Mouse (Mus musculus): ENCODE results near the gene Tagap. TPM values are rescaled to one million over a fixed set of nuclear protein-coding genes. Genes with fewer than 3 reads are reported as not detected.

Gene Tagap
- 0.50 and 0.92 TPM in 2 replicates for polyA plus RNA-seq (2014; fragmentation: Nextera tagmentation; extraction: Ambion mirVana)

- no peak for DNase-seq (ENCODE audit: low spot score)
- no peak within 1 kb of the TSS for H3K27ac ChIP-seq
These were observed at the start of gene Tagap for GRCm38 (mm10) chr17:7925413-7926160. Tagap (plus strand) TSS chr17:7926000.

GRCm38 (mm10) chr17:7876541-7876940, 49.3 kb upstream of the Tagap start:
- Histone ChIP-seq H3K9ac (no peak overlapping the region), H3K9me3 (ENCODE audit: control insufficient read depth, low read length) (no peaks in the 10 kb centered on the region), H3K27ac (no peak overlapping the region), H3K4me3 (replicated peaks; ENCODE audit: low read length) (no peak overlapping the region), H3K4me2 (replicated peaks) (no peak overlapping the region), H3K36me3 (replicated peaks; ENCODE audit: control insufficient read depth, insufficient read depth) (no peaks in the 10 kb centered on the region), H3K4me1 (replicated peaks; ENCODE audit: control insufficient read depth, insufficient read depth, low read length) (no peaks in the 10 kb centered on the region), H3K27me3 (ENCODE audit: control insufficient read depth, insufficient read depth, low read length) (no peaks in the 10 kb centered on the region)
- WGBS: 90% methylated on average over 13 of the region's 13 CpGs
- ATAC-seq (ENCODE audit: low FRiP score): no peak
- no peak for DNase-seq (ENCODE audit: low spot score)

More at GRCm38 (mm10) chr17:7925413-7926160, at the start of gene Tagap:
- Histone ChIP-seq H3K4me2 (replicated peaks) (no peak within 1 kb of the TSS), H3K4me3 (replicated peaks; ENCODE audit: low read length) (no peak within 1 kb of the TSS), H3K9ac (no peak within 1 kb of the TSS), H3K4me1 (replicated peaks; ENCODE audit: control insufficient read depth, insufficient read depth, low read length) (no peaks in the 10 kb centered on the region), H3K36me3 (replicated peaks; ENCODE audit: control insufficient read depth, insufficient read depth) (no peaks in the 10 kb centered on the region), H3K9me3 (ENCODE audit: control insufficient read depth, low read length) (no peaks in the 10 kb centered on the region), H3K27me3 (ENCODE audit: control insufficient read depth, insufficient read depth, low read length) (no peaks in the 10 kb centered on the region)
- ATAC-seq (ENCODE audit: low FRiP score): no peak
- 71% methylated on average over 13 of the region's 13 CpGs for WGBS

GRCm38 (mm10) chr17:7877191-7877764, 48.5 kb upstream of the Tagap start:
- Histone ChIP-seq H3K4me3 (replicated peaks; ENCODE audit: low read length) (no peak overlapping the region), H3K4me1 (replicated peaks; ENCODE audit: control insufficient read depth, insufficient read depth, low read length) (no peaks in the 10 kb centered on the region), H3K4me2 (replicated peaks) (no peak overlapping the region), H3K27ac (no peak overlapping the region), H3K36me3 (replicated peaks; ENCODE audit: control insufficient read depth, insufficient read depth) (no peaks in the 10 kb centered on the region), H3K9me3 (ENCODE audit: control insufficient read depth, low read length) (no peaks in the 10 kb centered on the region), H3K9ac (no peak overlapping the region), H3K27me3 (ENCODE audit: control insufficient read depth, insufficient read depth, low read length) (no peaks in the 10 kb centered on the region)
- DNase-seq (ENCODE audit: low spot score): no peak
- 74% methylated on average over 7 of the region's 7 CpGs for WGBS
- no peak for ATAC-seq (ENCODE audit: low FRiP score)

- no peak overlapping the region for H3K9ac ChIP-seq
- WGBS: 67% methylated on average over 2 of the region's 2 CpGs
- no peak overlapping the region for H3K27ac ChIP-seq
These were observed 47.9 kb upstream of the Tagap start for GRCm38 (mm10) chr17:7877878-7878277.

GRCm38 (mm10) chr17:7879529-7879928, 46.3 kb upstream of the Tagap start:
- no peaks in the 10 kb centered on the region for H3K36me3 ChIP-seq (replicated peaks; ENCODE audit: control insufficient read depth, insufficient read depth)
- H3K27me3 ChIP-seq (ENCODE audit: control insufficient read depth, insufficient read depth, low read length): no peaks in the 10 kb centered on the region
- no peak overlapping the region for H3K4me2 ChIP-seq (replicated peaks)
- H3K9ac ChIP-seq: no peak overlapping the region
- no peak for ATAC-seq (ENCODE audit: low FRiP score)
- H3K9me3 ChIP-seq (ENCODE audit: control insufficient read depth, low read length): no peaks in the 10 kb centered on the region
- H3K27ac ChIP-seq: no peak overlapping the region
- no peak for DNase-seq (ENCODE audit: low spot score)
- no peak overlapping the region for H3K4me3 ChIP-seq (replicated peaks; ENCODE audit: low read length)
- WGBS: 90% methylated on average over 4 of the region's 4 CpGs
- no peaks in the 10 kb centered on the region for H3K4me1 ChIP-seq (replicated peaks; ENCODE audit: control insufficient read depth, insufficient read depth, low read length)

More at GRCm38 (mm10) chr17:7877878-7878277, 47.9 kb upstream of the Tagap start:
- DNase-seq (ENCODE audit: low spot score) (no peak), ATAC-seq (ENCODE audit: low FRiP score) (no peak)
- Histone ChIP-seq H3K4me1 (replicated peaks; ENCODE audit: control insufficient read depth, insufficient read depth, low read length) (no peaks in the 10 kb centered on the region), H3K4me3 (replicated peaks; ENCODE audit: low read length) (no peak overlapping the region), H3K36me3 (replicated peaks; ENCODE audit: control insufficient read depth, insufficient read depth) (no peaks in the 10 kb centered on the region), H3K4me2 (replicated peaks) (no peak overlapping the region), H3K27me3 (ENCODE audit: control insufficient read depth, insufficient read depth, low read length) (no peaks in the 10 kb centered on the region), H3K9me3 (ENCODE audit: control insufficient read depth, low read length) (no peaks in the 10 kb centered on the region)

GRCm38 (mm10) chr17:7883126-7883525, 42.7 kb upstream of the Tagap start:
- H3K4me2 ChIP-seq (replicated peaks): no peak overlapping the region
- no peaks in the 10 kb centered on the region for H3K4me1 ChIP-seq (replicated peaks; ENCODE audit: control insufficient read depth, insufficient read depth, low read length)
- no peaks in the 10 kb centered on the region for H3K9me3 ChIP-seq (ENCODE audit: control insufficient read depth, low read length)
- H3K9ac ChIP-seq: no peak overlapping the region
- DNase-seq (ENCODE audit: low spot score) (no peak), ATAC-seq (ENCODE audit: low FRiP score) (no peak)
- H3K27ac ChIP-seq: no peak overlapping the region
- no peaks in the 10 kb centered on the region for H3K27me3 ChIP-seq (ENCODE audit: control insufficient read depth, insufficient read depth, low read length)
- no peaks in the 10 kb centered on the region for H3K36me3 ChIP-seq (replicated peaks; ENCODE audit: control insufficient read depth, insufficient read depth)
- H3K4me3 ChIP-seq (replicated peaks; ENCODE audit: low read length): no peak overlapping the region
- 84% methylated on average over 11 of the region's 11 CpGs for WGBS

GRCm38 (mm10) chr17:7884606-7885005, 41.2 kb upstream of the Tagap start:
- Histone ChIP-seq H3K9ac (no peak overlapping the region), H3K4me3 (replicated peaks; ENCODE audit: low read length) (no peak overlapping the region), H3K27ac (no peak overlapping the region), H3K36me3 (replicated peaks; ENCODE audit: control insufficient read depth, insufficient read depth) (no peaks in the 10 kb centered on the region), H3K4me1 (replicated peaks; ENCODE audit: control insufficient read depth, insufficient read depth, low read length) (no peaks in the 10 kb centered on the region), H3K27me3 (ENCODE audit: control insufficient read depth, insufficient read depth, low read length) (no peaks in the 10 kb centered on the region), H3K9me3 (ENCODE audit: control insufficient read depth, low read length) (no peaks in the 10 kb centered on the region), H3K4me2 (replicated peaks) (no peak overlapping the region)
- no peak for ATAC-seq (ENCODE audit: low FRiP score)
- 87% methylated on average over 10 of the region's 10 CpGs for WGBS
- no peak for DNase-seq (ENCODE audit: low spot score)

- no peak overlapping the region for H3K4me2 ChIP-seq (replicated peaks)
- H3K27ac ChIP-seq: no peak overlapping the region
- H3K36me3 ChIP-seq (replicated peaks; ENCODE audit: control insufficient read depth, insufficient read depth): no peaks in the 10 kb centered on the region
- no peaks in the 10 kb centered on the region for H3K9me3 ChIP-seq (ENCODE audit: control insufficient read depth, low read length)
- no peaks in the 10 kb centered on the region for H3K4me1 ChIP-seq (replicated peaks; ENCODE audit: control insufficient read depth, insufficient read depth, low read length)
- WGBS: 91% methylated on average over 20 of the region's 20 CpGs
- ATAC-seq (ENCODE audit: low FRiP score): no peak
- no peaks in the 10 kb centered on the region for H3K27me3 ChIP-seq (ENCODE audit: control insufficient read depth, insufficient read depth, low read length)
- H3K4me3 ChIP-seq (replicated peaks; ENCODE audit: low read length): no peak overlapping the region
- H3K9ac ChIP-seq: no peak overlapping the region
- DNase-seq (ENCODE audit: low spot score): no peak
These were observed 38.6 kb upstream of the Tagap start for GRCm38 (mm10) chr17:7887071-7887815.

- Histone ChIP-seq H3K4me1 (replicated peaks; ENCODE audit: control insufficient read depth, insufficient read depth, low read length) (no peaks in the 10 kb centered on the region), H3K4me2 (replicated peaks) (no peak overlapping the region), H3K9ac (no peak overlapping the region), H3K27me3 (ENCODE audit: control insufficient read depth, insufficient read depth, low read length) (no peaks in the 10 kb centered on the region), H3K9me3 (ENCODE audit: control insufficient read depth, low read length) (no peaks in the 10 kb centered on the region), H3K36me3 (replicated peaks; ENCODE audit: control insufficient read depth, insufficient read depth) (no peaks in the 10 kb centered on the region), H3K27ac (no peak overlapping the region), H3K4me3 (replicated peaks; ENCODE audit: low read length) (no peak overlapping the region)
- ATAC-seq (ENCODE audit: low FRiP score) (no peak), DNase-seq (ENCODE audit: low spot score) (no peak)
- 91% methylated on average over 6 of the region's 6 CpGs for WGBS
These were observed 37.5 kb upstream of the Tagap start for GRCm38 (mm10) chr17:7888291-7888690.
